Mouse (Mus musculus): ENCODE data around the gene Izumo4. TPM values are rescaled to one million over a fixed set of nuclear protein-coding genes. Genes with fewer than 3 reads are reported as not detected.

The Izumo4 gene
- polyA plus RNA-seq, 1 experiment: 1.2 TPM

GRCm38 (mm10) chr10:80732611-80733101 is 30.7 kb downstream of the Izumo4 start:
- no peaks in the 10 kb centered on the region for H3K27me3 ChIP-seq (ENCODE audit: control insufficient read depth)
- peaks cover 94% of the 10 kb centered on the region for H3K36me3 ChIP-seq (ENCODE audit: control insufficient read depth)
- no peaks in the 10 kb centered on the region for H3K9me3 ChIP-seq (ENCODE audit: control insufficient read depth, low read length)
- H3K4me1 ChIP-seq (ENCODE audit: control insufficient read depth): peaks cover 37% of the 10 kb centered on the region
- no peak for TF ChIP-seq TAL1 (IDR thresholded peaks at IDR 0.05; ENCODE audit: low read length)
- TF ChIP-seq GATA1 (IDR thresholded peaks at IDR 0.05; ENCODE audit: low read length): no peak
- no peak overlapping the region for H3K4me3 ChIP-seq (replicated peaks)

GRCm38 (mm10) chr10:80736731-80737130 is 34.7 kb downstream of the Izumo4 start:
- H3K4me3 ChIP-seq (replicated peaks): no peak overlapping the region

GRCm38 (mm10) chr10:80738657-80739056 is 36.7 kb downstream of the Izumo4 start:
- Histone ChIP-seq H3K4me1 (ENCODE audit: control insufficient read depth) (peaks cover 59% of the 10 kb centered on the region), H3K36me3 (ENCODE audit: control insufficient read depth) (peaks cover 58% of the 10 kb centered on the region)
- TF ChIP-seq TAL1 (IDR thresholded peaks at IDR 0.05; ENCODE audit: low read length) (no peak), GATA1 (IDR thresholded peaks at IDR 0.05; ENCODE audit: low read length) (no peak)

More at GRCm38 (mm10) chr10:80736731-80737130, 34.7 kb downstream of the Izumo4 start:
- peaks cover 76% of the 10 kb centered on the region for H3K36me3 ChIP-seq (ENCODE audit: control insufficient read depth)
- peaks cover 54% of the 10 kb centered on the region for H3K4me1 ChIP-seq (ENCODE audit: control insufficient read depth)
- H3K27me3 ChIP-seq (ENCODE audit: control insufficient read depth): no peaks in the 10 kb centered on the region
- H3K9me3 ChIP-seq (ENCODE audit: control insufficient read depth, low read length): no peaks in the 10 kb centered on the region
- no peak for TF ChIP-seq TAL1 (IDR thresholded peaks at IDR 0.05; ENCODE audit: low read length)
- TF ChIP-seq GATA1 (IDR thresholded peaks at IDR 0.05; ENCODE audit: low read length): no peak

GRCm38 (mm10) chr10:80741146-80741545 is 39.2 kb downstream of the Izumo4 start:
- Histone ChIP-seq H3K4me3 (replicated peaks) (peak overlapping the region; percentile 79), H3K27me3 (ENCODE audit: control insufficient read depth) (no peaks in the 10 kb centered on the region), H3K36me3 (ENCODE audit: control insufficient read depth) (peaks cover 35% of the 10 kb centered on the region), H3K4me1 (ENCODE audit: control insufficient read depth) (peaks cover 70% of the 10 kb centered on the region), H3K9me3 (ENCODE audit: control insufficient read depth, low read length) (no peaks in the 10 kb centered on the region; the same call in 1 of the 2 replicates)
- no peak for TF ChIP-seq GATA1 (IDR thresholded peaks at IDR 0.05; ENCODE audit: low read length)
- TF ChIP-seq TAL1 (IDR thresholded peaks at IDR 0.05; ENCODE audit: low read length): no peak

More at GRCm38 (mm10) chr10:80738657-80739056, 36.7 kb downstream of the Izumo4 start:
- H3K9me3 ChIP-seq (ENCODE audit: control insufficient read depth, low read length): no peaks in the 10 kb centered on the region; the same call in 1 of the 2 replicates
- H3K27me3 ChIP-seq (ENCODE audit: control insufficient read depth): no peaks in the 10 kb centered on the region
- H3K4me3 ChIP-seq (replicated peaks): no peak overlapping the region

- H3K4me3 ChIP-seq (replicated peaks): peak overlapping the region; percentile 79
- H3K4me1 ChIP-seq (ENCODE audit: control insufficient read depth): peaks cover 65% of the 10 kb centered on the region
- no peaks in the 10 kb centered on the region; the same call in 1 of the 2 replicates for H3K9me3 ChIP-seq (ENCODE audit: control insufficient read depth, low read length)
- no peaks in the 10 kb centered on the region for H3K27me3 ChIP-seq (ENCODE audit: control insufficient read depth)
- peaks cover 30% of the 10 kb centered on the region for H3K36me3 ChIP-seq (ENCODE audit: control insufficient read depth)
- TF ChIP-seq TAL1 (IDR thresholded peaks at IDR 0.05; ENCODE audit: low read length) (no peak), GATA1 (IDR thresholded peaks at IDR 0.05; ENCODE audit: low read length) (no peak)
Measured at GRCm38 (mm10) chr10:80741634-80742179, 39.7 kb downstream of the Izumo4 start.

GRCm38 (mm10) chr10:80742180-80742978 is 40.4 kb downstream of the Izumo4 start, which contains the start of gene Ap3d1:
Gene Ap3d1, minus strand, starts transcription at chr10:80742264.
- Histone ChIP-seq H3K27me3 (ENCODE audit: control insufficient read depth) (no peaks in the 10 kb centered on the region), H3K9me3 (ENCODE audit: control insufficient read depth, low read length) (no peaks in the 10 kb centered on the region; the same call in 1 of the 2 replicates), H3K4me3 (replicated peaks) (peak within 1 kb of the TSS; percentile 79), H3K36me3 (ENCODE audit: control insufficient read depth) (peaks cover 24% of the 10 kb centered on the region), H3K4me1 (ENCODE audit: control insufficient read depth) (peaks cover 62% of the 10 kb centered on the region)
- TF ChIP-seq TAL1 (IDR thresholded peaks at IDR 0.05; ENCODE audit: low read length) (no peak), GATA1 (IDR thresholded peaks at IDR 0.05; ENCODE audit: low read length) (peak; percentile 60; the same call in 1 of the 2 replicates)

GRCm38 (mm10) chr10:80744262-80744661 is 42.3 kb downstream of the Izumo4 start:
- Histone ChIP-seq H3K4me1 (ENCODE audit: control insufficient read depth) (peaks cover 60% of the 10 kb centered on the region), H3K9me3 (ENCODE audit: control insufficient read depth, low read length) (no peaks in the 10 kb centered on the region; the same call in 1 of the 2 replicates), H3K36me3 (ENCODE audit: control insufficient read depth) (peaks cover 8% of the 10 kb centered on the region), H3K4me3 (replicated peaks) (no peak overlapping the region), H3K27me3 (ENCODE audit: control insufficient read depth) (no peaks in the 10 kb centered on the region)
- TF ChIP-seq GATA1 (IDR thresholded peaks at IDR 0.05; ENCODE audit: low read length) (no peak), TAL1 (IDR thresholded peaks at IDR 0.05; ENCODE audit: low read length) (no peak)

- TF ChIP-seq TAL1 (IDR thresholded peaks at IDR 0.05; ENCODE audit: low read length) (no peak), GATA1 (IDR thresholded peaks at IDR 0.05; ENCODE audit: low read length) (no peak)
- peaks cover 50% of the 10 kb centered on the region for H3K4me1 ChIP-seq (ENCODE audit: control insufficient read depth)
- H3K4me3 ChIP-seq (replicated peaks): no peak overlapping the region
- H3K36me3 ChIP-seq (ENCODE audit: control insufficient read depth): no peaks in the 10 kb centered on the region
- no peaks in the 10 kb centered on the region for H3K9me3 ChIP-seq (ENCODE audit: control insufficient read depth, low read length)
- H3K27me3 ChIP-seq (ENCODE audit: control insufficient read depth): no peaks in the 10 kb centered on the region
Measured at GRCm38 (mm10) chr10:80747410-80747809, 45.4 kb downstream of the Izumo4 start.

GRCm38 (mm10) chr10:80748609-80749008 is 46.6 kb downstream of the Izumo4 start:
- Histone ChIP-seq H3K9me3 (ENCODE audit: control insufficient read depth, low read length) (no peaks in the 10 kb centered on the region), H3K4me1 (ENCODE audit: control insufficient read depth) (peaks cover 52% of the 10 kb centered on the region), H3K4me3 (replicated peaks) (no peak overlapping the region), H3K27me3 (ENCODE audit: control insufficient read depth) (no peaks in the 10 kb centered on the region), H3K36me3 (ENCODE audit: control insufficient read depth) (no peaks in the 10 kb centered on the region)
- TF ChIP-seq TAL1 (IDR thresholded peaks at IDR 0.05; ENCODE audit: low read length) (no peak), GATA1 (IDR thresholded peaks at IDR 0.05; ENCODE audit: low read length) (no peak)
